Mouse (Mus musculus): Measurements from ENCODE around the gene Mup1. TPM values are rescaled to one million over a fixed set of nuclear protein-coding genes. Genes with fewer than 3 reads are reported as not detected.
"Not testable (repeated sequence)": the region's sequence is repeated elsewhere in the genome, so short reads cannot be mapped to it uniquely, and the experiment has no call there.

Mup1 gene
- total RNA-seq (2021), result under 1 TPM in 1 of 2 experiments, not detected in 1; 0.56 TPM
- long read RNA-seq, experiment 1, result 0 reads
- long read RNA-seq, experiment 2, partial matches to known transcripts, result 0 of 4 reads
- long read RNA-seq, experiment 2, other reads (novel, unspliced or antisense), result 0 of 4 reads

GRCm38 (mm10) chr4:60501860-60502259, at the start of gene Mup1:
Mup1 (minus strand) TSS chr4:60501960.
- DNase-seq, result not testable (repeated sequence)

Other genes with a start within 250 kb of the Mup1 start
- gene Mup9, start 80.0 kb downstream of the Mup1 start, total RNA-seq (2021), result not detected
- under 1 TPM in 1 of 2 experiments, not detected in 1; 0.46 TPM for gene Mup10, start 80.2 kb upstream of the Mup1 start, total RNA-seq (2021)
- not detected for gene Mup11, start 160.5 kb upstream of the Mup1 start, total RNA-seq (2021)
- 1 to 10 TPM in 1 of 2 experiments, under 1 TPM in 1; 0.40 to 3.1 TPM for gene Mup12, start 239.4 kb upstream of the Mup1 start, total RNA-seq (2021)